Mouse (Mus musculus): ENCODE results near the gene Cyb561.

Gene Cyb561

DNA sequence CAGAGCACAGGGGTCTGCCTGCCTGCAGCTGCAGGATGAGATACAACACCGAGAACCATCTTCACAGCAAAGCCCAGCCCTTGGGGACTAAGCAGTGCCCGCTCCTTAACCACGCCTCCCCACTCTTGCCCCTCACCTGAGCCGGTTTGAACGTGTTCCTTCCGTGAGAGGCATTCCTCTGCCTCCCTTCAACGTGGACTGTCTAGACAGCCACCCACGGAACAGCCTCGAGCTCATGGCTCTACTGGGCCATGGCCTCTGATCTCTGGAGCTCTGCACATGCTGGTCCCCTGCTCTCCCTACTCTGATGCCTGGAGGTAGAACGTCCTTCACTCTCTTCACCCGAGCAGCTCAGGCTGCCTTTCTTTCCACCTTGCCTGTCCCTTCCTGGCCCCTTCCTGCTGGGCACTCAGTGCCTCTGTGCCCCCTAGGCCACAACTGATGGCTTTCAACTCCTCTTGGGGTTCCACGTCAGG, at the start of gene Cyb561:
Gene Cyb561 (minus strand): TSS at position 426 of the 476 bp plus-strand sequence.
- no peak for ATAC-seq (ENCODE audit: insufficient number of reproducible peaks, low FRiP score, low TSS enrichment)

GRCm38 (mm10) chr11:106001718-106002117, 48.6 kb upstream of the Cyb561 start:
- ATAC-seq (ENCODE audit: insufficient number of reproducible peaks, low FRiP score, low TSS enrichment), result no peak

- no peak for ATAC-seq (ENCODE audit: insufficient number of reproducible peaks, low FRiP score, low TSS enrichment)
These were observed 46.9 kb upstream of the Cyb561 start for GRCm38 (mm10) chr11:106000062-106000461.

DNA sequence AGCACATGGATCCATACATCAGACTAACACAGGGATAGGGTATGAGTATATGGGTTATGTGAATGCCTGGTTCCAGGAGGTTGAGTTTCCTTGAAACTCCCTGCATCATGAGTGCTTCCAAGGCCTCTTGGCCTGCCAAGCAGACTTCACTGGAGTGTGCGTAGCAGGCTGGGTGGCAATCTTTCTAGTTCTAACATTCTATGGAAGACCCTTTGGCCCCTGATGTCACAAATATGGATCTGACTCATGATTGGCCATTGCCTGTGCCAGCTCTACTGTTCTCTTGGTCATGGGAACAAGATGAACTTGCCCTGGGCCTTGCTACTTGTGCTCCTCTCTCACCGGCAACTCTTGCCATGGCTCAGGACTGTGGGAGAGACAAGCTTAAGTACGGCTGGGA, 41.2 kb upstream of the Cyb561 start, which contains the start of gene Ace3:
Gene Ace3 (plus strand): TSS at position 301 of the 400 bp plus-strand sequence.
- no peak for ATAC-seq (ENCODE audit: insufficient number of reproducible peaks, low FRiP score, low TSS enrichment)

DNA sequence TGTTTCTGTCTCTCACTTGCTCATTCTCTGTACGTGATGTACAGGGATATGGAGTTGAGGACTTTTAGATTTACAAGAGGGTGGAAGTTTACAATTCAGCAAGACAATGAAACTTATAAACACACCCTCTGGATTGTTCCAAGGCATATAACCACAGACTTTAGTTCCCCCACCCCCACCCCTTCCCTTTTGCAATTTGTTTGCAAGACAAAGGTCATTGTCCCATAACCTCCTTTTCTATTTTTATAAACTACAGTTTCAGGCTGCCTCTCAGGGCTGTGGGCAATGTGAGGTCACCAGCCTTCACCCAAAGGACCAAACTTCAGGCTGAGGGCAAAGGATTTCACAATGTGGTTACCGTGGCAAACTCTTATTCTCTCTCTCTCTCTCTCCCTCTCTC, 37.1 kb upstream of the Cyb561 start:
- ATAC-seq (ENCODE audit: insufficient number of reproducible peaks, low FRiP score, low TSS enrichment), result no peak

DNA sequence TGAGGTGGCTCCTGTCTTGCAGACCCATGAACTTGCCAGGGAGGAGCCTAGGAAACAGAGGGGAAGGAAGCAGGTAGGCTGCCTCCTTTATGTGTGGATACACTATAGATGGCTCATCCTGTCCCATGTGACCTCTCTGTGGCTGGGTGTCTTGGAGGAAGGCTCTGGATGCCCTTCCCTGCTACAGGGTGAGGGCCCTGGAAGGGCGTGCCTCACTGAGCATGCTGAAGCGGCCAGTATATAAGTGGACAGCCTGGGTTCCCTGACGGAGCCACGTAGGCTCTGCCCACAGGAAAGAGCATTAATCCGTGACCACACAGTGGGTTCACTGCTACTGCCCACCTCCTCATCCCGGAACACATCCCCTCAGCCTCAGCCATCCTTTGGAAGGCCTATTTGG, 36.3 kb upstream of the Cyb561 start:
- no peak for ATAC-seq (ENCODE audit: insufficient number of reproducible peaks, low FRiP score, low TSS enrichment)

DNA sequence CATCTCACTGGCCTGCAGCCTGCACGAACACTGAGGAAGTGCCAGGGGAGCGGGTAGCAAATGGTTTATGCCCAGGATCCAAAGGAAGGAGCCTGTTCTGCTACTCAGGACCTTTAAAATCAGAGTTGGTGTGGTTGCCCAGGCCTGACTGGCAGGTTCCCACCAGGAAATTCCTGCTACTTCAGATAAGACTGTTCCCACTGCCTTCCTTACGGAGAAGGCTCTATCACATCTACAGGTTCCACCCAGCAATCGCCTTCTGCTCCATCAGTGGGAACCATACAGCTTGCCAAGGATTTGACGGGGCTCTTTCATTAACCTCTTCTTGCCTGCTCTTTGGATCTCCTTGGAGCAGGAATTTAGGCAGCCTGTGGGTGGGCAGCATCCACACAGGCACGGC, 34.3 kb upstream of the Cyb561 start:
- no peak for ATAC-seq (ENCODE audit: insufficient number of reproducible peaks, low FRiP score, low TSS enrichment)

DNA sequence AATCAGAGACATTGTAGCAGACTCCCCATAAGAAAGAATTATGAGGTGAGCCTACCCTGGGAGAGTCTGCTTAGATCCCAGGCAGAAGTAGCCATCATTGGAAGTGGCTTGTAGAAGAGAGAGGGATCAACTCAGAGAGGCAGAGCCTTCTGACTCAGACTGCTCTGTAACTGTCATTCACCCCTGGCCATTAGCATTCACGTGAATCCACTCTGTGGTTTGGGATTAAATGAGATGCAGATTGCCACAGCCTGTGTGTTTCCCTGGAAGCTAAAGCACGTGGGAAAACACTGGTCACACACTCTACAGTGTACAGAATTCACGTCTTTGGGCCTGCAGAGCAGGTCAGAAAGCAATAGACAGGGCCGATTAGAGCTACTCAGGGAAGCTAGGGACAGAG, 31.3 kb upstream of the Cyb561 start:
- ATAC-seq (ENCODE audit: insufficient number of reproducible peaks, low FRiP score, low TSS enrichment), result no peak

DNA sequence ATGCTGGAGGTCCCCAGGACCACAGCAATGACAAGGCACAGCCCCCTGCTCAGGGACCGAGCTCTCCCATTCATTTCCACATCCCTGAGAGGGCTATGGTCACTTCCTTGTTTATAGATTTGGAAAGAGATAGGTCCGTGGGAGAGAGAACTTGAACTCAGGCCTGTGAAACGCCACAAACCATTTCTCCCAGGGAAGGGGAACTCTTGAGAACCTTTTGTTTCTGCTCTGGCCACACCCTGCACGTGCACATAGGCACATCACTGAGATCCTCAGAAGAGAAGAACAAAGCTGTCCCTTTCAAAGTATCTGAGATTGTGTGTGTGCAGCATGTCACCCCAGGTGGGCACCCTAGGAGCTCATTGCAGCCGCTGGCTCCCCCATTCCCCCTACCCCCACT, 25.5 kb upstream of the Cyb561 start:
- ATAC-seq (ENCODE audit: insufficient number of reproducible peaks, low FRiP score, low TSS enrichment), result no peak

DNA sequence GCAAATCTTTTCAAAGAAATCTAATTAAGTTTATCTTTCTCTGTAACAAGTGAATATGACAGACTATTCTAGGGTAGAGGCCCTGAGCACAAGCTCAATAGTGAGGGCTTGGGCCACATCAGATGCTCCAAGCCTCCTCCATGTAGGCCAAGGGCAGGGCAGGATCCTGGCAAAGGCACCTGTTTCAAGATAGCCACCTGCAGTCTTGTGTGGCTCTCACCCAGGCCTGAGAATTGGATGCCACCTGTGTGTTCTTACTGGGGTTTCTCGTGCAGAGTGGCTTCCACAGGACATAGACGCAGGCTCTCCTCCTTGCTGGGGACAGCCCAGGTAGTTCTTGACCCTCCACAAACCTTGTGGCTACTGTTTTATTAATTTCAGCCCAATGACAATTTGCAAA, 25.1 kb upstream of the Cyb561 start:
- peak; percentile 59; the same call in 1 of the 2 replicates for ATAC-seq (ENCODE audit: insufficient number of reproducible peaks, low FRiP score, low TSS enrichment)

GRCm38 (mm10) chr11:105975636-105976035, 22.5 kb upstream of the Cyb561 start:
- no peak for ATAC-seq (ENCODE audit: insufficient number of reproducible peaks, low FRiP score, low TSS enrichment)

GRCm38 (mm10) chr11:105975050-105975449, 21.9 kb upstream of the Cyb561 start:
- ATAC-seq (ENCODE audit: insufficient number of reproducible peaks, low FRiP score, low TSS enrichment), result peak; percentile 54; the same call in 1 of the 2 replicates

GRCm38 (mm10) chr11:105974593-105974992, 21.5 kb upstream of the Cyb561 start:
- ATAC-seq (ENCODE audit: insufficient number of reproducible peaks, low FRiP score, low TSS enrichment), result no peak

GRCm38 (mm10) chr11:105969516-105969915, 16.4 kb upstream of the Cyb561 start:
- no peak for ATAC-seq (ENCODE audit: insufficient number of reproducible peaks, low FRiP score, low TSS enrichment)

DNA sequence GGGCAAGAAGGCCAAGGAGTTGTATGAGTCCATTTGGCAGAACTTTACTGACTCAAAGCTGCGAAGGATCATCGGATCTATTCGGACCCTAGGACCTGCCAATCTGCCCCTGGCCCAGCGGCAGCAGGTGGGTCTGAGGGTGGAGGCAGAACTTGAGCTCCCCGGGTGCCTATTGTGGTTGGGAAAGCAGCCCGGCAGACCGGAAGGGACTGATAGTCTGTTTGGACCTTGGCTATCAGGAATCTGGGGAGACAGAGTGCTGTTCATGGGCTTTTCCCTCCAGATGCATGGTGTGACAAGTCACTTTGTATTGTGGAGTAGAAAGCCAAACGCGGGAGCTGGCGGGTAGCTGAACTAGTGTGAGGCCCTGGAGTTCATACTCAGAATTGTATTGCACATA, 15.8 kb upstream of the Cyb561 start:
- ATAC-seq (ENCODE audit: insufficient number of reproducible peaks, low FRiP score, low TSS enrichment), result no peak

GRCm38 (mm10) chr11:105967741-105968574, 14.8 kb upstream of the Cyb561 start, which contains the start of gene Ace:
TSS of gene Ace (plus strand) at chr11:105967945.
- no peak; the same call in 1 of the 2 replicates for ATAC-seq (ENCODE audit: insufficient number of reproducible peaks, low FRiP score, low TSS enrichment)

GRCm38 (mm10) chr11:105966288-105966687, 13.2 kb upstream of the Cyb561 start:
- ATAC-seq (ENCODE audit: insufficient number of reproducible peaks, low FRiP score, low TSS enrichment), result no peak

DNA sequence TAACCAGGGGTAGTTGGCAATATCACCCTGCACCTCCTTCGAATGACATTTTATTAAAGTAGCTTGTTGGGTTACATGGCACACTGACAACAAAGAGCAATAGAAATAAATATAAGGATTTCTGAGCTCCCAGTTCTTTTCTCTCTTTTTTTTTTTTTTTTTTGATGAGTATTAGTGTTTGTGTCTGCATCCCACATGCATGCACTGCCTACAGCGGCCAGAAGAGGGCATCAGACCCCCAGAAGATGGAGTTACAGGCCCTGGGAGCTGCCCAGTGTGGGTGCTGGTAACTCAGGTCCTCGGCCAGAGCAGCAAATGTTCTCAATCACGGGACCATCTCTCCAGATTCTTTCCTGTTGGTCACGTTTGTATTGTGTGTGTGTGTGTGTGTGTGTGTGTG, 11.6 kb upstream of the Cyb561 start:
- no peak for ATAC-seq (ENCODE audit: insufficient number of reproducible peaks, low FRiP score, low TSS enrichment)

- ATAC-seq (ENCODE audit: insufficient number of reproducible peaks, low FRiP score, low TSS enrichment), result no peak
These were observed 6.2 kb upstream of the Cyb561 start for GRCm38 (mm10) chr11:105959355-105959754.

DNA sequence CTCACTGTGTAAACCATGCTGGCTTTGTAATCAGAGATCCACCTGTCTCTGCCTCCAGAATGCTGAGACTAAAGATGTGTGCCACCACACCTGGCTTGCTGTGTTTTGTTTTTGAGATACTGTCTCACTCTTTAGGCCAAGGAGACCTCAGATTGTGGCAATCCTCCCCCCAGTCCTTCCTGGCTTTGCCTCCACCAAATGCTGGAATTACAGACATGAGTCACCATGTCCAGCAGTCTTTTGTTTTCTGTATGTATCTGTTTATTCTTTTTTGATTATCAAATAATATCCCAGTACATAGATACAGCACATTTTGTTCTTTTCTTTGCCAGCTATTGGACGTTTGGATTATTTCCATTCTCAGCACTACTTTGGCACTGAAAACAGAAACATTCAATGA, 5.4 kb upstream of the Cyb561 start:
- ATAC-seq (ENCODE audit: insufficient number of reproducible peaks, low FRiP score, low TSS enrichment), result no peak

DNA sequence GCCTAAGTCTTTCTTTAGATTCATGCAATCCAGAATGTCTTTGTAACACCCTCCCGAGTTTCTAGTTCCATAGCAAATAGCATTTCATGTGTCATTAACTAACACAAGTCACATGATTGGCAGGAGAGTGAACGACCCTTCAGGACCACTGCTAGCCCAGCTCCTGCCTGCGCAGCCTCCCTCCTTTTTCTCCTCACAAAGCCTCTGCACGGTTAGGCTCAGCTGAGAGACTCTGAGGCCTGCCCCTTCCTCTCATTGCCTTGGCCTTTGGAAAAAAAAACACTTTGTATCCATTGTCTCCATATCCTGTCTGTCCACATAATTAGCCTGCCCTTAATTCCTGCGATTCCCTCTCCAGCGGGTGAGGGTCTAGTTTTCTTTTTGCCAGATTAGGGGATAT, 4.4 kb upstream of the Cyb561 start:
- ATAC-seq (ENCODE audit: insufficient number of reproducible peaks, low FRiP score, low TSS enrichment), result no peak
